In the genomic region with DNA sequence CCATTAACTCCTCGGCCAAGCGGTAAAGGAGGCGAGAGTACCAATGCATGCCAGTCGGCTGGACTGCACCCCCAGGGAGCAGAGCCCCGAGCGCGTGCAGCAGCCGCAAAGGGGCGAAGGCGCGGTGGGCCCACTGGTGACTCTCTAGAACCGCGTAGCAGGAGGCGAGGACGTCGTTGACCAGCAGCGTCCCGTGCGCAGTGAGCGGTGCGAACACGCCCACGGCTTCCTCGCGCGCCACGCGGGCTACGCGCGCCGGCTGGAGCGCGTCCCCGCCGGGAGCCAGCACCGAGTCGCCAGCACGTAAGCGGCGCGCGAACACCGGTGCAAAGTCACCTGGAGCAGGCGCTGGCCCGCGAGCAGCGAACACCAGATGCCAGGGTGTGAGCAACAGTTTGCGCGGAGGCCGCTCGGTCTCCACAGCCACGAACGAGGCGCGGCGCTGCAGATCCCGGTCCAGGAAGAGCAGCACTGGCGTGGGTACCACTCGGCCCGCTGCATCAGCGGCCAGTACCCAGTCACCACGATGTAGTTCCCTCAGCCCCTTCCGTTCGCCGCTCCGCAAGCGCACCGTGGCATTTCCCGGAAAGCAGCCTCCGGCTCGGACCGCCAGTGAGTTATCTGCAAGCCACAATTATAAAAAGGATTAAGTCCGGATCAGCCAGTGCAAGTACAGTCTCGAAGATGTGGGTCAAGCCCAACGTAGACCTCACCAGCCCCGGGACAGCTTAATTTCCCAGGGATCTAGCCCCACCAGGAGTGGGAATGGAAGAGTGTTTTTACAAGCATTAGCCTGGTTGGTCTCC, we compare ENCODE assay signal across 8 mouse cellular contexts. TPM values are rescaled to one million over a fixed set of nuclear protein-coding genes. Genes with fewer than 3 reads are reported as not detected.
A peak's percentile ranks its signal among the peaks of the same experiment; 100 is the strongest.
DNase-seq lines count a peak whose midpoint lies in the region; ATAC-seq and TF ChIP-seq lines count a peak whose summit lies in the region.

Rhebl1 (minus strand) TSS at position 601 of the 806 bp plus-strand sequence.

- TF ChIP-seq CTCF in left cerebral cortex, adult 2 months (IDR thresholded peaks at IDR 0.05), result no peak
- no peak for TF ChIP-seq CTCF in embryonic fibroblast, embryonic 13.5 days (IDR thresholded peaks at IDR 0.05; ENCODE audit: borderline replicate concordance, insufficient read depth, low read length)

- peak; percentile 41 to 63 for DNase-seq in left cerebral cortex, adult 2 months (ENCODE audit: extremely low spot score in 1 of 2, low spot score in 2 of 2)
- DNase-seq in left cerebral cortex, adult 11 months (ENCODE audit: low spot score), result no peak
- DNase-seq in adrenal gland, postnatal 10 days, result peak; percentile 56
- DNase-seq in induced T-regulatory cell, adult 2 months (ENCODE audit: low read depth), result peak; percentile 68
- DNase-seq in lung, adult 18-20 months, result peak; percentile 49 to 52
- no peak for DNase-seq in spleen, postnatal 4 days (ENCODE audit: low spot score in 2 of 2)

- no peak for ATAC-seq in neural tube, embryonic 14.5 days (ENCODE audit: low read depth)

- WGBS in neural tube, embryonic 14.5 days, result under 1% methylated on average over 67 of the region's 77 CpGs

- no peaks in the 10 kb centered on the region for H3K9me3 ChIP-seq in neural tube, embryonic 14.5 days (ENCODE audit: control insufficient read depth, low read length)

- peaks cover 4% of the 10 kb centered on the region; the same call in 1 of the 2 replicates for H3K4me1 ChIP-seq in embryonic fibroblast, embryonic 13.5 days (ENCODE audit: control insufficient read depth, insufficient read depth, low read length)
- H3K4me1 ChIP-seq in neural tube, embryonic 14.5 days (ENCODE audit: control insufficient read depth, insufficient read depth, low read length), result peaks cover 14% of the 10 kb centered on the region

- peak within 1 kb of the TSS; percentile 46 for H3K4me3 ChIP-seq in left cerebral cortex, adult 2 months
- peak within 1 kb of the TSS; percentile 31 for H3K4me3 ChIP-seq in embryonic fibroblast, embryonic 13.5 days (ENCODE audit: insufficient read depth, low read length)
- peak within 1 kb of the TSS; percentile 41 for H3K4me3 ChIP-seq in neural tube, embryonic 14.5 days (ENCODE audit: low read depth, low read length)

- H3K36me3 ChIP-seq in neural tube, embryonic 14.5 days (ENCODE audit: control insufficient read depth, insufficient read depth, low read length), result no peaks in the 10 kb centered on the region

- H3K4me2 ChIP-seq in neural tube, embryonic 14.5 days (ENCODE audit: low read depth, low read length), result peak within 1 kb of the TSS; percentile 92

- no peak within 1 kb of the TSS for H3K27ac ChIP-seq in left cerebral cortex, adult 2 months
- no peak within 1 kb of the TSS for H3K27ac ChIP-seq in embryonic fibroblast, embryonic 13.5 days (ENCODE audit: insufficient read depth, low read length)
- no peak within 1 kb of the TSS for H3K27ac ChIP-seq in neural tube, embryonic 14.5 days (ENCODE audit: low read depth, low read length)

- peak within 1 kb of the TSS; percentile 44 for H3K9ac ChIP-seq in neural tube, embryonic 14.5 days (replicated peaks; ENCODE audit: low read depth, low read length)

- TF ChIP-seq POLR2A in embryonic fibroblast, embryonic 13.5 days (IDR thresholded peaks at IDR 0.05; ENCODE audit: low read depth, low read length), result 0 out of 2 replicates have a peak, but pooled peaks have one; percentile 34

- intact Hi-C loops in left cerebral cortex, adult 2 months (cut with DNase I), result loop anchor here (10.0 kb wide), 1 partner anchor 311 kb away; no protein-coding TSS in a partner anchor

- peaks cover 54% of the 10 kb centered on the region for H3K27me3 ChIP-seq in neural tube, embryonic 14.5 days (ENCODE audit: control insufficient read depth, insufficient read depth, low read length)

RNA-seq across cellular contexts. Expression of gene Rhebl1, which starts in this region (rescaled TPM):
- 10 to 100 TPM; 11.8 to 12.1 TPM for total RNA-seq in left cerebral cortex, adult 2 months (2021)
- 1 to 10 TPM; 2.6 to 4.5 TPM for total RNA-seq in adrenal gland, postnatal 10 days (2021)
- 6.0 and 7.8 TPM in 2 replicates for polyA plus RNA-seq in embryonic fibroblast, embryonic 13.5 days (2011; ENCODE audit: insufficient read length, low read depth, missing spikeins)
- polyA plus RNA-seq in neural tube, embryonic 14.5 days (2014; fragmentation: Nextera tagmentation; extraction: Ambion mirVana), result 19.9 and 21.3 TPM in 2 replicates

Comparison
In these comparisons a context has a peak if more than half of its experiments do, and no peak if none do; other contexts are left out.
1. DNase-seq: peak in left cerebral cortex, adult 2 months (2 of 2), adrenal gland, postnatal 10 days (single experiment), induced T-regulatory cell, adult 2 months (single experiment) and lung, adult 18-20 months (2 of 2); none in left cerebral cortex, adult 11 months (single experiment) and spleen, postnatal 4 days (0 of 2).
2. Peak in every context shown above with its lines, with median percentiles within 50 percentile points of each other: H3K4me3 ChIP-seq.